Mouse (Mus musculus) R1 (cell line): ENCODE results near the gene Fst.

Experiments
- DNase-seq: peaks from one replicate; pipeline ENCODE4 v3.0.0-alpha.2; 2018; ENCODE audit warnings: low read depth, low spot score

Fst gene

DNA sequence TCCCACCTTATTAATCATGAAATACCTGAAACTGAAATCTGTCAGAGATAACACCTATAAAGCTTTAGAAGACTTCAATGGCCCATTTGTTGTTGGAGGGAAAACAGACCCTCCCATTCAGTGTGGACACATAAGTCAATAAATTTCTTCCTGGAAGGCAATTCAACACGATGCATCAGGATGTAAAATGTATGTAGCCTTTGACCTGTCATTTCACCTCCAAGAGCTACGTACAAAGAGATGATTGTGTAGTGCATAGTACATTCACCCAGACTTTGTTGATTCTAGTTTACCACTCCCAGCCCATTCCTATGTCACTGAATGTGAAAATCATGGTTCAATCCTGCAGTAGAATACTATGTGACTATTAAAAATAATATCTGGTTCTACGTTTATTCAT lies 39.4 kb downstream of the Fst start:
- no peak for DNase-seq

DNA sequence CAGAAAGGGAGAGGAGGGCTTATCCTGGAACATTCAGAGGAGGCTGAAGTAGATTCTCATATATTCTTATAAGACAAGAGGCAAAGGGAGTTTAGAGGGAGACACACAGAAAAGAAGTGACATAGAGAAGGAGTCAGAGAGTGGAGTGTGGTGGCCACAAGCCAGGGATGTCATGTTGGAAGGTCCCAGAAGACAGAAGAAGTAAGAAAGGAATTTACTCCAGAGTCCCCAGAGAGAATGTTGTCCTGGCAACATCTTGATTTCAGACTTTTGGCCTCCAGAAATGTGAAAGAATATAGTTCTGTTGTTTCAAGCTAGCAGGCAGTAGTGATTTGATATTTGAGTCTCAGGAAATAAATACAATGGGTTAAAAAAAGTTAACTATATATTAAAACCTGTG lies 46.4 kb downstream of the Fst start:
- no peak for DNase-seq

DNA sequence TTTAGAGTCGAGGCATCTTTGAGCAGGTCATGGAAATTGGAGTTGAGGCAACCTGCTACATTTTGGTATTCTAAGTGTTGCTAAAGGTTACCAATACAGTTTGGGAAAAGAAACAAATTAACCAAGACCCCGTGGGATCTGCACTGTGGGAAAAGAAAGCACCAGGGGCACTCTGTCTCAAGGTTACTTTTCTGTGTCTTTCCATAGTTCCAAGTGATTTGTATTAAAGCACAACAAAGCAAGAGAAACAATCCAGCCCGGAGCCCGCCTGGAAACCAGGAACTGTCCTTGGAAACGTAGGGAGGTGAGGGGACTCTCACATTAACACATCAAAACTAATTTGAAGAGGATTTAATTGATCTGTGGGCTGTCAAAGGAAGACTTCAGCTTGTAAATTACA lies 51.9 kb downstream of the Fst start:
- peak; percentile 69 for DNase-seq

DNA sequence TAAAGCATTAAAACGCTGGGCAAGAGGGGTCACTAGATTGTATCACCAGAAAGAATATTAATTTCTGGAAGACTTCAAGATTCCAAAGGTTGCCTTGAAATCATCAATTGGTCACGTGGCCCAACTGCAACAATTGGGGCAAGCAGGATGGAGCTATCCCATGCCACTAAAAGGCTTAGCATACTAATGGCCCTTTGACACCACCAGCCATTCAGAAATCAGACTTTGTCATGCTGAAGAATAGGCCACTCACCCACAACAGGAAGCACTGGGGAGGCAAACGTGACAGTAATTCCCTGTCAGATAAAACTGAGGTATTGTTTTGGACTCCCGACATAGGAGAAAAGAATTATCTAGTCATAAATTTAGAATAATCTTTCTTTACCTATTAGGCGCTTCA lies 52.3 kb downstream of the Fst start:
- DNase-seq: peak; percentile 58

DNA sequence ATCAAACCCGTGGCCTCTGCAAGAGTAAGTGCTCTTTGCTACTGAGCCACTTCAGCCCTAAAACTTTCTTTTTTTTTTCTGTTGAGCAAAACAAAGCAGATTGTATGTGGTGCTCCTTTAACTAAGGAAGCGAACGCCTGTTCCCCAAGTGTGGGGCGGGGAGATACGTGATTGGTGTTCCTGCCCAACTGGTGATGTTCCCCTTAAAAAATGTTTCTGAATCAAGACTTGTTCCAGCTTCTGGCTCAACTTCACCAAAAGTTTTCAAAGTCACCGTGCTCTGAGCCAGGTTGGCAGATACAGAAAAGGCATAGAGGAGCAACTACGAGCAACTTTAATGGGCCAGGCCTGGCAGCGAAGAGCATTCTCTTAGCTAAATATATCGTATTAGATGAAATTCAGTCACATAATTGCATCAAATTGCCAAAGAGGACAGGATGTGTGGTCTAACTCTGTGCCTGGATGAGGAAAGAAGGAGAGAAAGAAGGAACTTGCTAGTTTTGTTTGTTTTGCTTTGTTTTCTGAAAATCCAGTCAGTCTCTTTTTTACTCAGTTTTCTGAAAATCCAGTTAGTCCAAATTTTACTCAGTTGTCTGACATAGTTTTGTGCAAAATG lies 53.5 kb downstream of the Fst start:
- DNase-seq: no peak
